Mouse (Mus musculus) lung, adult 2 months (tissue): ENCODE data around the gene Lrfn5.

Experiments
- CTCF ChIP-seq: fragments of 200-500 bp; IDR thresholded peaks from 2 replicates; pipeline ENCODE4 v1.5.1; 2011; ENCODE audit warnings: mild to moderate bottlenecking, low read length, control low read depth; ENCODE audit not compliant: insufficient read depth
- POLR2A ChIP-seq: fragments of 200-500 bp; IDR thresholded peaks from 2 replicates; pipeline ENCODE4 v1.6.1; 2011; ENCODE audit warnings: low read depth, mild to moderate bottlenecking, control low read depth, low read length, borderline replicate concordance; ENCODE audit errors: extremely low read depth

- TF ChIP-seq CTCF = no peak
- TF ChIP-seq POLR2A = no peak
Observed at GRCm38 (mm10) chr12:61826311-61826710, 303.4 kb downstream of the Lrfn5 start.
